Mouse (Mus musculus) heart, embryonic 14.5 days (tissue): ENCODE data around the gene Sfxn3. TPM values are rescaled to one million over a fixed set of nuclear protein-coding genes. Genes with fewer than 3 reads are reported as not detected.

Source experiments
- polyA plus RNA-seq: library from polyadenylated mRNA; unstranded; fragments of >200 nt; fragmentation: Nextera tagmentation; extraction: Ambion mirVana; gene quantifications from 2 replicates; pipeline ENCODE4 v1.2.1, GENCODE M21; 2014

Gene Sfxn3
- polyA plus RNA-seq, 1 experiment from 2014 or later = 18.2 TPM

Other genes with a start within 250 kb of the Sfxn3 start
- 46.4 and 47.0 TPM in 2 replicates for gene Slf2, start 116.4 kb upstream of the Sfxn3 start, polyA plus RNA-seq
- gene Sema4g, start 58.4 kb upstream of the Sfxn3 start, polyA plus RNA-seq = 0.80 and 0.92 TPM in 2 replicates
- 14.2 and 14.6 TPM in 2 replicates for gene Twnk, start 41.8 kb upstream of the Sfxn3 start, polyA plus RNA-seq
- 62.0 and 65.5 TPM in 2 replicates for gene Mrpl43, start 41.1 kb upstream of the Sfxn3 start, polyA plus RNA-seq
- gene Lzts2, start 33.1 kb upstream of the Sfxn3 start, polyA plus RNA-seq = 39.5 and 42.2 TPM in 2 replicates
- 0.11 and 0.19 TPM in 2 replicates for gene Pdzd7, start 1.8 kb upstream of the Sfxn3 start, polyA plus RNA-seq
- 8.0 and 11.5 TPM in 2 replicates for gene Kazald1, start 27.7 kb downstream of the Sfxn3 start, polyA plus RNA-seq
- gene Tlx1, start 103.2 kb downstream of the Sfxn3 start, polyA plus RNA-seq = 0.22 TPM in 1 of 2 replicates, not detected in the other
- gene Lbx1, start 188.3 kb downstream of the Sfxn3 start, polyA plus RNA-seq = not detected in 2 replicates